Mouse (Mus musculus) heart, postnatal 25 days (tissue): ENCODE measurements around the gene Ift122. TPM values are rescaled to one million over a fixed set of nuclear protein-coding genes. Genes with fewer than 3 reads are reported as not detected.

Source experiments
- DNase-seq: peaks from one replicate; pipeline ENCODE4 v3.0.0; 2022; ENCODE audit warnings: low spot score
- intact Hi-C: fragments of 180-260 bp; cut with DNase I; formaldehyde crosslinking; loops from one replicate; pipeline ENCODE4 v1.15.1; 2025
- total RNA-seq, 2 experiments: library from RNA; stranded (reverse); gene quantifications; 2 replicates each; pipeline ENCODE4 v1.2.3; 2021

The Ift122 gene
- total RNA-seq, 2 experiments from 2014 or later, result 11.4 to 11.7 TPM

- DNase-seq, result no peak
- intact Hi-C loops, result no loop called here
These were observed 92.4 kb downstream of the Ift122 start for GRCm38 (mm10) chr6:115945633-115946032.

- no peak for DNase-seq
- intact Hi-C loops, result no loop called here
These were observed 93.1 kb downstream of the Ift122 start for GRCm38 (mm10) chr6:115946389-115946788.

- intact Hi-C loops, result loop anchor here (5.0 kb wide), 1 partner anchor 38 kb away; no protein-coding TSS in a partner anchor
- no peak for DNase-seq
These were observed 101.3 kb downstream of the Ift122 start for GRCm38 (mm10) chr6:115954506-115955074.

- intact Hi-C loops, result loop anchor here (5.0 kb wide), 1 partner anchor 37 kb away; no protein-coding TSS in a partner anchor
- no peak for DNase-seq
These were observed 101.9 kb downstream of the Ift122 start for GRCm38 (mm10) chr6:115955169-115955568.

- intact Hi-C loops, result loop anchor here (5.0 kb wide), 1 partner anchor 37 kb away; no protein-coding TSS in a partner anchor
- DNase-seq, result no peak
These were observed 102.4 kb downstream of the Ift122 start for GRCm38 (mm10) chr6:115955664-115956063.

GRCm38 (mm10) chr6:115956418-115956921 is 103.2 kb downstream of the Ift122 start:
- DNase-seq, result no peak
- intact Hi-C loops, result loop anchor here (5.0 kb wide), 1 partner anchor 36 kb away; no protein-coding TSS in a partner anchor

GRCm38 (mm10) chr6:115956922-115957601 is 103.8 kb downstream of the Ift122 start:
- intact Hi-C loops, result loop anchor here (5.0 kb wide), 1 partner anchor 35 kb away; no protein-coding TSS in a partner anchor
- peak; percentile 46 for DNase-seq

GRCm38 (mm10) chr6:115957681-115958080 is 104.4 kb downstream of the Ift122 start:
- no peak for DNase-seq
- intact Hi-C loops, result loop anchor here (2.0 to 5.0 kb wide), 2 partner anchors 35 to 47 kb away; no protein-coding TSS in a partner anchor

- intact Hi-C loops, result loop anchor here (2.0 to 5.0 kb wide), 2 partner anchors 34 to 48 kb away; no protein-coding TSS in a partner anchor
These were observed 105.2 kb downstream of the Ift122 start for GRCm38 (mm10) chr6:115958445-115958844.

GRCm38 (mm10) chr6:115959151-115959691 is 106.0 kb downstream of the Ift122 start:
- DNase-seq, result peak; percentile 91
- intact Hi-C loops, result loop anchor here (1.0 to 5.0 kb wide), 3 partner anchors 33 to 48 kb away; no protein-coding TSS in a partner anchor

More at GRCm38 (mm10) chr6:115958445-115958844, 105.2 kb downstream of the Ift122 start:
- DNase-seq, result no peak

GRCm38 (mm10) chr6:115960322-115960721 is 107.1 kb downstream of the Ift122 start:
- intact Hi-C loops, result no loop called here
- no peak for DNase-seq

GRCm38 (mm10) chr6:115961743-115962142 is 108.5 kb downstream of the Ift122 start:
- DNase-seq, result no peak
- intact Hi-C loops, result loop anchor here (2.0 kb wide), 1 partner anchor 57 kb away; no protein-coding TSS in a partner anchor

GRCm38 (mm10) chr6:115962439-115963085 is 109.3 kb downstream of the Ift122 start:
- intact Hi-C loops, result loop anchor here (2.0 kb wide), 1 partner anchor 58 kb away; no protein-coding TSS in a partner anchor
- no peak for DNase-seq

- intact Hi-C loops, result loop anchor here (2.0 kb wide), 1 partner anchor 59 kb away; no protein-coding TSS in a partner anchor
- no peak for DNase-seq
These were observed 110.4 kb downstream of the Ift122 start for GRCm38 (mm10) chr6:115963656-115964055.

GRCm38 (mm10) chr6:115966227-115966966 is 113.1 kb downstream of the Ift122 start:
- intact Hi-C loops, result no loop called here
- no peak for DNase-seq

GRCm38 (mm10) chr6:115967291-115967880 is 114.1 kb downstream of the Ift122 start:
- intact Hi-C loops, result no loop called here
- no peak for DNase-seq

- no peak for DNase-seq
- intact Hi-C loops, result no loop called here
These were observed 114.8 kb downstream of the Ift122 start for GRCm38 (mm10) chr6:115968086-115968485.

GRCm38 (mm10) chr6:115968700-115969099 is 115.4 kb downstream of the Ift122 start:
- no peak for DNase-seq
- intact Hi-C loops, result no loop called here

GRCm38 (mm10) chr6:115969103-115969502 is 115.8 kb downstream of the Ift122 start:
- intact Hi-C loops, result no loop called here
- DNase-seq, result no peak
